Mouse (Mus musculus) kidney, adult 11 months (tissue): ENCODE data around the gene Vasn.

Experiments
- DNase-seq: peaks from one replicate; pipeline ENCODE4 v3.0.0; 2022

The Vasn gene

DNA sequence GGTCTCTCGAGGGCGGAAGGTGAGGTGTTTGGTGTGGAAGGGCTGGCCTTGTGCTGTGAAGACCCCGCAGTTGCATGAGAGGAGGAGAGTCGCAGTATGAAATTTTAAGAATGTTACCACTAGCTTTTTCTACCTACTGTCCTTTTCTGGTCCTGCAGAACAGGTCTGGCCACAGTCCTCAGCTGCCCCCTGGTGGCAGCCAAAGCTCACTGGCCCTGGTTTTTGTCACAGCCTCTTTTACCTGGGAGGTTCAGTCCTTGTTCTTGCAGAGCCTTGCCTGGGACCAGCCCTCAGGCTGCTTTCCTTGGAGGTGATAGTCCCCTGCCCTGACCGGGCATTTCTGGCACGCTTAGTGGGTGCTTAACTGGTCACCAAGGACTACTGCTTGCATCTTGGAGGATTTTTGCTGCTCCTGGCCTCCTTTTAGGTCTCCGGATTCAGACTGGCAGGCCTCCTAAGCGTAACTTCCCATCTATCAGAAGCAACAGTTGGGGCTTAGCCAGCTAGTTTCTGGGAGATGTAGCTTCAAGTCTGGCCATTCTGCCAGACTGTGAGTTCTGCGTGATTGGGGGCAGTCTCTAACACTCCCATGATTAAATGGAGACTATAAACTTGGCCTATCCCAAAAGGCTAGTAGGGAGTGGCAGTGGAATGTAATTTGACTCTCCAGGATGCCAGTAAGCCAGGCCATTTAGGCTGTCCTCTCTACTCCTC is 31.8 kb upstream of the Vasn start:
- DNase-seq: peak; percentile 84

DNA sequence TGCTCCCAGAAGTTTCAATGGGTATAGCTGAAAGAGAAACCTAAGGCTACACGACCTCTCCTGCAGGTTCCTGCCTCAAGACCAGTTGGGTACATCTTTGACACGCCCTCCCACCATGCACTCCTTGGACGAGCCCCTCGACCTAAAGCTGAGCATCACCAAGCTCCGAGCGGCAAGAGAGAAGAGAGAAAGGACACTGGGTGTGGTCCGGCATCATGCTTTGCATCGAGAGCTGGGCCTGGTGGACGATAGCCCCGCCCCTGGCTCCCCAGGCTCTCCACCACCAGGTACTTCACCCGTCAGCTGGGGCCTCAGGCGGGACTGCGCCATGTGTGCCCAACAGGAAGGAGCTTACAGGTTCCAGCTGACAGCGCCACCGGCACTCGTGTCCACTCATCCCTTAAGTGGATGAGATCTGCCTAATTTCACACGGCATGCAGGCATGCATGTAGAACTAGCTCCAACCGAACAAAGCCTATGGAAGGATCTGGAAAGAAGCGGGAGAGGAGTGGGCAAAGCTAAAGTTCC is 31.1 kb upstream of the Vasn start:
- no peak for DNase-seq

DNA sequence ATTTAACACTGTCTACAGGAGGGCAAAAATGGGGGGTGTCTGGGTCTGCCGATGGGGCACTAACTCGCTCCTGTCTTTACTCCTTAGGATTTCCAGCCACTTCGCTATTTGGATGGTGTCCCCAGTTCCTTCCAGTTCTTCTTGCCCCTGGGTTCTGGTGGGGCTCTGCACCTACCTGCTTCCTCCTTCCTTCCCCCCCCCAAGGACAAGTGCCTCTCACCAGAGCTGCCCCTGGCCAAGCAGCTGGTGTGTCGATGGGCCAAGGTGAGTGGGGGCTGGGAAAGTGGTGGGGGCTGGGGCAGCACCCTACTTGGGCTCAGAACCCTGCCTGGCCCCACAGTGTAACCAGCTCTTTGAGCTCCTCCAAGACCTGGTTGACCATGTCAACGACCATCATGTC is 28.5 kb upstream of the Vasn start:
- no peak for DNase-seq

DNA sequence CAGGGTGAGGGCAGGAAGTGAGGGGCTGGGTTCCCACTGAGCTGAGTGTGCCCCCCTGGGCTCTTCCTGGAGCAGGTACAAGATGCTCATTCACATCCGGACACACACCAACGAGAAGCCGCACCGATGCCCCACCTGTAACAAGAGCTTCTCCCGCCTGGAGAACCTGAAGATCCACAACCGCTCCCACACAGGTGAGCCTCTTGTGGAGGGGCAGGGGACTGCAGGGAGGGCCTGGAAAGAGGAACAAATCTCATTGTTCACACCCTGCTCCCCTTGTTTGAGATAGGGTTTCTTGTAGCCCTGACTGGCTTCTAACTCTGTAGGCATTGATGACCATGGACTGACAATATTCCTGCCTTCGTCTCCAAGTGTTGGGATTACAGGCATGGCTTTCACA is 28.1 kb upstream of the Vasn start:
- no peak for DNase-seq

DNA sequence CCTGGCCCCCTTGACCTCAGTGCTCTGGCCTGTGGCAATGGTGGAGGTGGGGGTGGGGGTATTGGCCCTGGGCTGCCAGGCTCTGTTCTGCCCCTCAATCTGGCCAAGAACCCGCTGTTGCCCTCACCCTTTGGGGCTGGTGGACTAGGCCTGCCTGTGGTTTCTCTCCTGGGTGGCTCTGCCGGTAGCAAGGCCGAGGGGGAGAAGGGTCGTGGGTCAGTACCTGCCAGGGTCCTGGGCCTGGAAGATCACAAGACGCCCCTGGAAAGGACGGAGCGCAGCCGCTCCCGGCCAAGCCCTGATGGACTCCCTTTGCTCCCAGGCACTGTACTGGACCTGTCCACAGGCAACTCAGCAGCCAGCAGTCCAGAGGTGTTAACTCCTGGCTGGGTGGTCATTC is 26.0 kb upstream of the Vasn start:
- DNase-seq: no peak

DNA sequence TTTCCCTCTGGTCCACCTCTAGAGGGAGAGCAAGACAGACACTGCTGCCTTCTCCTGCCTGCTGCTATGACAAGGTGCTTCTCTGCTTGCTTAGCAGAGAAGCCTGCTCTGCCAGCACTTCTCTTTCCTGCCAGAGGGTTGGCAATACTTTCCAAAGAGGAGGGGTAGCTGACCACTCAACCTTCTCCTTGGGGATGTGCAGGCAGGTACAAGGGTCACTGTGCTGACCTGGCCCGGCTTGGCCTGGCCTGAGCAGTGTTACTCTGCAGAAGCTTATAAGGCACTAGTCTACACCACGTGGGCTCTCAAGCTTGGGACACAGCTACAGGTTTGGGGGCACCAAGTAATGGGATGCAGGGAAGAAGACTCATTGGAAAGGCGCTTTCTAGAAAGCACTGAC is 25.1 kb upstream of the Vasn start:
- peak; percentile 92 for DNase-seq

DNA sequence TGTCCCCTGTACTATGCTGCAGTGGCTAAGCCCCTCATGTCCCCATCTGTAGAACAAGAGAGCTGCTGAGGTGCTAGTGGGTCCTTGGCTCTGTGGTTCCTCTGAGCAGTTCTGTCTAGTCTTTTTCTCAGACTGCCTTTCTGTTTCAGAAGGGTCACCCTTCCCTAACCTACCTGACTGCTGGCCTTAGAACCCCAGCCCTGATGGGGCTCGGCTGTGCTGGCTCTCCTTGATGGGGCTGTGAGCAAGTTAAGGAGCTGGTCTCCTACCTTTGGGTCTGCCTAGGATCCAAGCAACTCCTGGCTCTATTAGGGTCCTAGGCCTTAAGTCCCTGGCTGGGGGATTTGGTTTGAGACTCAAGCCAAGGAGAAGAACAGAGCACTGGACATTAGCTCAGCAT is 24.4 kb upstream of the Vasn start:
- DNase-seq: no peak

DNA sequence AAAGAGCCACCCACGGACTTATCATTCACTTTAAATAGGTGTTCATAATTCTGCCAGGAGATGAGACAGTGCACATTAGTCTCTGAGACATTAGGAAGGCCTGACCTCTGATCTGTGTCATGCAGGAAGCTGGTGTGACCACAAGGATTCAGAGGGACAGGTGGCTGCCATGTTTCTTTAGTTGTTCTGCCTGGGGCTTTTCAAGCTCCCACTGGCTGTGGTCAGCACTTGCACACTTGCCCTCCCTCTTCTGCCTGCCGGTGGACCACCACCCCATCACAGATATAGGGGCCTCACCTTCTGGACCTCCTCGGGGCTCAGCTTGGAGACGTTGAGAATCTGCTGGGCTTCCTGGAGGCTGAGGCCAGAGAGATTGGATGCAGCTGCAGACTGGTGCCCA is 22.9 kb upstream of the Vasn start:
- no peak for DNase-seq

GRCm38 (mm10) chr16:4624074-4624473 is 15.7 kb upstream of the Vasn start:
- DNase-seq: no peak

GRCm38 (mm10) chr16:4624481-4625110 is 15.1 kb upstream of the Vasn start, which contains the start of gene Pam16:
Gene Pam16, minus strand, starts transcription at chr16:4624988.
- peak; percentile 92 for DNase-seq

GRCm38 (mm10) chr16:4627105-4627504 is 12.6 kb upstream of the Vasn start:
- no peak for DNase-seq

DNA sequence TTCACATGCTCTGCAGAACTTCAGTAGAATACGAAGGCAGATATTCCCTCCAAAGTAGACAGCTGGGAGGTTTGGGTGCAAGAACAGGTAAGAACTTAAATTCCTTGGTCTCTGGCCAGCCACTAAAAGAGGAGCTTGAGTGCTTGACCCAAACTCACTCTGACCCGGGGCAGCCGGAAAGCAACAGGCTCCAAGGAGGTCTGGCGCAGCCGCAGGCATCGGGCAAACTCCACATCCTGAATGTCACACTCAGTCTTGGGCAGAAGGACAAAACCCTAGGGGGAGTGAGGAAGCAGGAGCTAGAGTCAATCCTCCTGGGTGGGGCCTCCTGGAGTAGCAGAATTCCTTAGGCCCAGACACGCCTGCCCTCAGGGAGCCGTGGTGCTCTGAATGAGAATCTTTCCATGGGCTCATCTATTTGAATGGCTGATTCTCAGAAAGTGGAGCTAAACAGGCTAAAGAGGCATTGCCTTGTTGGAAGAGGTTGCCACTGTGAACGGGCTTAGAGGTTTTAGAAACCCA is 10.8 kb upstream of the Vasn start:
- peak; percentile 64 for DNase-seq

GRCm38 (mm10) chr16:4629950-4630349 is 9.8 kb upstream of the Vasn start:
- DNase-seq: peak; percentile 80

DNA sequence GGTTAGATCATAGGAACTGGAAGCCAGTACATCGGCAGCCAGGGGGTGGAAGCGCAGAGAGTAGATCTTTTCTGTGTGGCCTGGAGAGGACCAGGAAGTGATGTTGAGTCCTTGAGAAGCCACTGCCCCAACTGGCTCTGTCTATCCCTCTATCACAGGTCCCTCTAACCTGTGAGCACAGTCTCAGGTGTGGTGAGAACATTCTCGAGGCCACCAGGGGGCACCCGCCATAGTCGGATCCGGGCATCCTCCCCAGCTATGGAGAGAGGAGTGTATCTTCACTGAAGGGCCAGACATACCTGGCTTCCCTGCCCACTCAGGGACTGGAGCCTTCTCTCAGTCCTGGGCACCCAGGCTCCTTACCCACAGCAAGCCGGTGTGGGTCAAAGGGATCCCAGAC is 7.7 kb upstream of the Vasn start:
- DNase-seq: no peak

DNA sequence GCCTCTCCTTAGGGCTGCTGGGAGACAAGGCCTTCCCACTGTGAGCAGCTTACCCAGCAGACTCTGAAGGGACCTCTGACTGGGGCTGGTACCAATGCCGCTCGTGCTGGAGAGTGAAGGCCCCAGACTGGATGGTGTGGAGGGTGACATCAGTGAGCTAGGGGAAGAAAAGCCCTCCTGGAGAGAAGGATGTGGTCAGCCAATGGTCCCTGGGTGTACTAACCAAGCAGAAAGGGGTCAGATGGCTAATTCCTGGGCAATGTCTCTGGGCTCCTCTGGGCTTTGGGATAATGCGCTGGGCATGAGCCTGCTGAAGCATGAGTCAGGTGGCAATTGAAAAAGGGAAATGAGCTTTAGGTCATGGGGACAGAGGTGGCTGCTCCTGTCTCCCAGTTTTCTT is 6.1 kb upstream of the Vasn start:
- DNase-seq: no peak

DNA sequence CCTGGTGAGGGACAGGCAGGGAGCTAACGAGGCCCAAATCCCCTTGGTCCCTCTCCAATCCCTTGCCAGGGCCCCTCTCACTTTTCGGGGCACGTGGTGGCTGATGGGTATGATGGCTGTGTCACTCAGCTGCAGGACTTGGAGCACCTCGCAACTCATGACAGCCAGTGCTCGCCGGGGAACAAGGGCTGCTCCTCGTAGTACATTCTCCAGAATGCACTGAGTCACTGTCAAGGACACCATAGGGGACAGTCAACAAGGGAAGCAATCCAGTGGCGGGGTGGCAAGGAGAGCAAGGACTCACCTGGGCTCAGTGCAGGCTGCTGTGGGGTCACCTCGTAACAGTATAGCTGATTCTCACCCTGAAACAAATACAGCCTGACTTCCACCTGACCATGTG is 5.1 kb upstream of the Vasn start:
- DNase-seq: no peak

- no peak for DNase-seq
These were observed 4.0 kb upstream of the Vasn start for GRCm38 (mm10) chr16:4635760-4636159.

DNA sequence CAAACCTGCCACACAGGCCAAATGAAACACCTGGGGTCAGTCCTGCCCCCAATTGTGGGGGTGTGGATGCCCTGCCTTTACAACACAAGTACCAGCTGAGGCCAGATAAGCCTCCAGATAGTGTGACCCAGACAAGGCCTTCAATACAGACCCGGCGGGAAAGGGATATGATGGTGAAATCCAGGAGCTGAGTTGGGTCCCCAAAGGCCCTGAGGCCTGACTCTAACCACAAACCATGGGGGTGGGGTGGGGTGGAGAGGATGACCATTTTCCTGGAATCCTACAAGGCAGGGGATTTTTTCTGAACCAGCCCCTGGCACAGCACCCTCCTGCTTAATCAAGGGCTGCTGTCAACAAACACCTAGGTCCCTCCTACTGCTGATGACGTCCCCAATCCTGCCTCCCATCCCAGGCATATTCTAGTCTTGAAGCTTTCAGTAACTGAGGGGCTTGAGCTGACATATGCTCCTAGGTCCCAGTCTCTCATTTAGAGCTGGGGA is 800 bp upstream of the Vasn start:
- no peak for DNase-seq

- DNase-seq: peak; percentile 93
These were observed 695 bp downstream of the Vasn start for GRCm38 (mm10) chr16:4640267-4641005.

DNA sequence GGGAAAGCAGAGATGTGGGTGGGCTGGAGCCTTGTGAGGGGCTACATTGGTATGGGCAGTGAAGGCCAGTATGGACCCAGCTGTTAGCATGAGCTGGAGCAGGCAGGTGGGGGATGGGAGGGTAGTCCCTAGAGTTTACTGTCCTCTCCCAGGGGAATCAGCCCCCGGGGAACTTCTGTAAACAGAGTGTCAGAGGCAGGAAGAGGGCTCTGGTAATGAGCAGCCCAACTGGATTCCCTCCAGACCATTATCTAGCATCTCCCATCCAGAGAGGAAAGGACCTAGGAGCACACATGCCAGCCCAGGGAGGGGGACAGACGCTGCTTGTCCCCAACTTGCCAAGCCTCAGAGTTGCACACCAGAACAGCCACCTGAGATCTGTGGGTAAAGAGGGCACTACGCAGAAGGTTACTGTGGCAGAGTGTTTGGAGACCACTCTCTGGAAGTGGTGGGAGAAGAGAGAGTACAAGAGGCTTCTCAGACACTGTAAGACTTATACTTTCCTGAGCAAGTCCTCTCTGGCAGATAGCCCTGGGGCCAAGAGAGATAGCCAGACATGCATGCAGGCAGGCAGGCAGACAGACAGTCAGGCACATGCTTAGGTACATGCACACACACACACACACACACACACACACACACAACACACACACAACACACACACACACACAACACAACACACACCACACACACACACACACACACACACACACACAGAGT is 1.5 kb downstream of the Vasn start:
- peak; percentile 54 for DNase-seq

- peak; percentile 74 for DNase-seq
These were observed 2.4 kb downstream of the Vasn start for GRCm38 (mm10) chr16:4642190-4642589.

DNA sequence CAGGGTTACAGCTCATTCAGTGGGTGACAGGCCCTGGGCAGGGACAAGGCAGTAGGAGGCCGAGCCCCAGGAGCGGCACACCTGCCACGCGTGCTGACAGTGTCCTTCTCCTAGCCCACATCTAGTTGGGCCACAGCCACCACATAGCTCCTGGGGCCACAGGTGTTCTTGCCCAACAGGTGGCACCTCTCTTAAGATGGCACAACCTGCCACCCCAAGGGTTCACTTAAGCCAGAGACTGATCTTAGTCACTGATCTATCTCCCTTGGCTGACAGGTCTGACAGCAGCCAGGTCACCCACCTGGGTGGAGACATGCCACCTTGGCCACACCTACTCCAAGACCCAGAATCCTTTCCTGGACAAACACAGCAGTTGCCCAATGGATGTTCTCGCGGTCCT is 3.2 kb downstream of the Vasn start:
- no peak for DNase-seq
